Mouse (Mus musculus) retina, postnatal 1 day (tissue): ENCODE data around the gene Prr29.
"Not testable (repeated sequence)": the region's sequence is repeated elsewhere in the genome, so short reads cannot be mapped to it uniquely, and the experiment has no call there.

Experiments used
- DNase-seq: peaks from one replicate; pipeline ENCODE4 v3.0.0-alpha.2; 2012

The Prr29 gene

DNA sequence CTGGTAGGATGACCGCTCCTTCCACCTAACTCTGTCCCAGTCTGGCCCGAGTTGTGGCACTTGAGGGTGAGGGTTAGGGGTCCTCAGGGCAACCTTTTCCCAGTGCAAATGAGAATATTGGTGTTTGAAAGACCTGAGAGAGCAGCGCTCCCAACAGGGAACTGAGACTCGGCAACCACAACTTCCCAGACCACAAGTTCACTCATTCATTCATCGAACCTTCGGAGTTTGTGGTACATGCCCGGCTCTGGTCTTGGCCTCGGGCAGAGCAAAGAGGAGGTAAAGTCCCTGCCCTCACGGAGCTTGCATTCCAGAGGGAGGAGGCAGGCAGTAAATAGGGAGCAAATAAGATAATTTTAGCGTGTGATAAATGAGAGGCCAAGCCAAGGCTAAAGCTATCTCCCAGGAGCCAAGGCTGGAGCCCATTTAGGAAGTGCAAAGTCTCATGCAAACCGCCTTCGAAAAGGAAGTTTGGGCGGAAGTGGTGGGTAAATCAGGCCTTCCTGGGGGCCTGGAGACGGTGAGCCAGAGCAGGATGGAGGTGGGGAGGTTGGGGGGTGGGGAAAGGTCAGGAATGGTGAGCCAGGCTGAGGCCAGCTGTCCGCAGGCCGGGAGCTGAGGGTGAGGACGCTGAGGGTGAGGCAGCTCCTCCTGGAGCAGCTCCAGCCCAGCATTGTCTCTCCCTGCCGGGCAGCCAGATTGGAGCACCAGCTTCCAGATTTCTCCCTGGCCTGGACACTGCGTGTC lies 9.7 kb upstream of the Prr29 start:
- no peak for DNase-seq

GRCm38 (mm10) chr11:106359350-106359749 lies 5.9 kb upstream of the Prr29 start:
- DNase-seq = peak; percentile 57

GRCm38 (mm10) chr11:106364712-106365111 lies 560 bp upstream of the Prr29 start:
- DNase-seq = peak; percentile 65

DNA sequence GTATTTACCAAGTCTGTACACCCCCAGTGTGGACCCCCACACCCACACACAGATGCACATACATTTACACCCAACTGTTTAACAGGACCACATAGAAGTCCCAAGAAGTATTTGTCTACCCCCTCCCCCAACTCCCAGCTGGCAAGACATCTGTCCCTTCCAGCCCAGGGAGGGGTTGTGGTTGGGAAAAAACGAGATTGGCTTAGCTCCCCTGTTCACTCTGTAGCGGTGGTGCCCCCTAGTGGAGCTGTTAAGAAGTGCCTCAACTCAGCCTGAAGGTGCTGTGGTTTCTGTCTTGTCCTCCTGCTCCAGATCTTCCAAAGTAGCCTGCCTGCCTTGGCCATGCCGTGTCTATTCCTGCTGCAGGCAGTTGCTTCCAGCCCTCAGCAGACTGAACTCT lies 1.0 kb downstream of the Prr29 start:
- DNase-seq = peak; percentile 89

- DNase-seq = no peak
These were observed 8.7 kb downstream of the Prr29 start for GRCm38 (mm10) chr11:106373998-106374397.

- no peak for DNase-seq
These were observed 9.3 kb downstream of the Prr29 start for GRCm38 (mm10) chr11:106374559-106374958.

GRCm38 (mm10) chr11:106374979-106375378 lies 9.7 kb downstream of the Prr29 start:
- DNase-seq = no peak

DNA sequence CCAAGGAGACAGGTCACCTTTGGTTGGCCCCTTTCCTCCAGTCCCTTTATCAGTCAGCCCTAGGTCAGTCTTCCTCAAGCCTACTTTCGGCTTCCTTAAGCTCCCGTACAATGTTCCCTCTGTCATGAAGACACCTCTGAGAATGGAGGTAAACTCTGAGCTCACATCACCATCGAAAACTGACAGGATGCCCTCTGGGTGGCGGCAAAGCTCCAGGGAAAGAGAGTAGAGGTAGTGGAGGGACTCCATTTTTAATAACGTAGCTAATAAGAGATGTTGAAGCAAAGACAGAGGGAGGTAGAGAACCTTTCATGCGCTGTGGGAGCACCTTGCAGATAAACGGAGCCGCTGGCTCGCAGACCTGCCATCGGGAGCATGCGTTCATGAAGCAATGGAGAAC lies 15.7 kb downstream of the Prr29 start:
- no peak for DNase-seq

DNA sequence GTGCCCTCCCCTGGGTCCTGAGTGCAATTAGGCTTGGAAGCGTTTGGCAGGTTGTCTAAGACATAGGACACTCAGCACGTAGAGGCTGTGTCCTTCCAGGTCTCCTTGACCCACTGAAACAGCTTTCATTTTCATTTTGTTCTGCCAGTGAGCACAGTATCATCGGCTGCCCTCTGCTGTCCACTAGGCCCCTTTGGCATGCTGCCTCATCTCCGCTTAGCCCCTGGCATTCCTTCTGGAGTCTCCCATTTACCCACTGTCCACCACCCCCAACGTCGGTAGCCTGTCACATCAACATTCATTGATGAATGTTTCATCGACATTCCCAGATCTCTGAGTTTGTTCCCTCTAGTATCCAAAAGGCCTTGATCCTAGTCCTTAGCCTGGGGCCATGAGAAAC lies 16.6 kb downstream of the Prr29 start:
- no peak for DNase-seq

- no peak for DNase-seq
These were observed 17.2 kb downstream of the Prr29 start for GRCm38 (mm10) chr11:106382424-106382823.

GRCm38 (mm10) chr11:106383051-106383790 lies 17.9 kb downstream of the Prr29 start:
- no peak for DNase-seq

DNA sequence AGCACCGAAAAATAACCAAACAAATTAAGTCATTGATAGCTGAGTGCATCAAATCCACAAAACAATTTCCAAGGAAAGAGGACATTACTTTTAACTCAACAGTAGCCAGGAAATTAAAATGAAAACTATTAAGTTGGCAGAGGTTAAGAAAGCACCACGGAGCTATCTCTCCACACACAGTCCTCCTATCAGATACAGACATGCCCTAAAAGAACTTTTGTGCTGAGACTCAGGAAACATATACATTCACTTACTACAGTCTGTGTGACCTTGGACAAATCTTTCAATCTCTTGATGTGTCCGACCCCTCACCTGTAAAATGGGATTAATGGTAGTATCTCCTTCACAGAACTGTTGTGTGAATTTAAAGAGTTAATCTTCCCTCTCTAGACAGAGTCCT lies 21.1 kb downstream of the Prr29 start:
- no peak for DNase-seq

DNA sequence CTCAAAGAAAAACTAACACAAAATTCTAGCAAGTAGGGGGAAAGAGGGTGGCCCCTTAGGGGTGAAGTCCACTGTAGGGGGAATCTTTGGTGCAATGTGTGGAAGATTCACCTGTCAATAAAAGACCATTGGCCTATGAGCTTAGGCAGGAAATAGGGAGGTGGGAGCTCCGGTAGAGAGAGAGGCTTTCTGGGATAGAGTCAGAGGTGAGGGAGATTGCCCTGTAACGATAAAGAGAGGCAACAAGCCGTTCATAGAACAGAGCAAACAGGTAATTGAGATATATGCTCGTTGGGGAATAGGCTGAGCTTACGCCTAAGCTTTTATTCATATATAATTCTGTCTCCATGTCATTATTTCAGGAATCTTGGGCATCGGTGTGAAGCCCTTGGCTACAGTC lies 21.7 kb downstream of the Prr29 start:
- DNase-seq = no peak

- DNase-seq = no peak
These were observed 22.5 kb downstream of the Prr29 start, which contains the start of gene Icam2 for GRCm38 (mm10) chr11:106387791-106388216. Gene Icam2, minus strand, starts transcription at chr11:106388075.

DNA sequence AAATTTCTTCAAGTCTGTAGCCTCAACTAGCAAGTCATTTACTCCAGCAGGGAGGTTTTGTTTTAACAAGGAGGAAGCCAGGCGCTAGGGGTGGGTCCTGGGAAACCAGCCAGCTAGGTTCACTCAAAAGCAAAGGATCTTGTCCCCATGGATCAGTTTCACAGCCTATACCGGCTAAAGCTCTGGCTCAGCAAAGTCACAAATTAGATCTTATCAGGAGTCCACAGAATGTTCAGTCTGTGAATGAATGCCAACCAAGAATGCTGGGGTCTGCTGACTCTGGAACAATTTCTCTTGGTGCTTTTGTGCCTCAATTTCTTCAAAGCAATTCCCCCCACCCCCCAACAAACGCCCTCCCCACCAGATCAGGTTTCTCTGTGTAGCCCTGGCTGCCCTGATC lies 24.3 kb downstream of the Prr29 start:
- DNase-seq = no peak

GRCm38 (mm10) chr11:106390757-106391156 lies 25.5 kb downstream of the Prr29 start:
- DNase-seq = no peak

DNA sequence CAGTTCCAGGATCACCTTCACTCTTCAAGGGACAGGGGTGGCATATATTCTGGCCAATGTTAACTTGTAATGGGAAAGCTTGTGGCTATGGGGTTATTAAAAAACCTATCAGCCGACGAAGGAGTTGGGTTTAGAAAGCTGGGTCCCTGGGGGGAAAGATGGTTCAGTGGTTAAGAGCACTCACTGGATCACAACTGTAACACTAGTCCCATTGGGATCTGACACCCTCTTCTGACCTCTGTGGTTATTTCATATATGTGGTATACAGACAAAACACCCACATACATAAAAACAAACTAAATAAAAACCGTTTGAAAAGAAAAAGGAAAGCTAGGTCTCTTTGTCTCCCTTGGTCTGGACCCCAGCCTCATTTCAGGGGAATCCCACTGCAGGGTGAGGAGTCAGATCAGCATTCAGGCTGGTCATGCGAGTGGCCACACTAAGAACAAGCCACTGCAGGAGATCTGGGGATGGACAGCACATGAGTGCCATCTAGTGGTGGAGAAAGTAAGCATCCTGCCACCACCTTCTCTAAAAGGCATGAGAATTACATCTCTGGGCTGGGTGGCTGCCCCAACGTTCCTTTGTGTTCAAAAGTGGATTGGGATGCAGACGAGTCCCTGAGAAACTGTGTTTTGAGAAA lies 26.4 kb downstream of the Prr29 start:
- peak; percentile 85 for DNase-seq

- DNase-seq = no peak
These were observed 27.5 kb downstream of the Prr29 start for GRCm38 (mm10) chr11:106392597-106393330.

- DNase-seq = no peak
These were observed 28.0 kb downstream of the Prr29 start for GRCm38 (mm10) chr11:106393331-106393616.

GRCm38 (mm10) chr11:106394055-106394454 lies 28.8 kb downstream of the Prr29 start:
- DNase-seq = not testable (repeated sequence)

DNA sequence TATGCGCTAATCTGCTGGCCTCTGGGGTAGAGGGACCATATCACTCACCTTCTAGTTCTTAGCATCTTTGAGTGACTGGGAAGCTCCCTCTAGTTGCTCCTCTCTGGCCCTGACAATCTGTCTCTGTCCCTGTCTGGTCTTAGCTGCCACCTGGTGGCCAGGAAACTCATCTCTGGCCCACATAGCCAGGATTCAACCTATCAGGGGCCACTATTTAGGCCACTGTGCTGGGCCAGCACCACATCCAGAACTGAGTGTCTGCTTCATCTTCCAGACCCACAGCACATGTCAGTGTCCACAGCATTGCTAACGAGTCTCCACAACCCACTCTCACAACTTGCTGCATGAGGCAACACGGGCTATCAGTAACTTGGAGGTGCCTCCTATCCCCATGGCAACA lies 32.4 kb downstream of the Prr29 start:
- peak; percentile 51 for DNase-seq

GRCm38 (mm10) chr11:106398481-106398880 lies 33.2 kb downstream of the Prr29 start:
- DNase-seq = no peak

DNA sequence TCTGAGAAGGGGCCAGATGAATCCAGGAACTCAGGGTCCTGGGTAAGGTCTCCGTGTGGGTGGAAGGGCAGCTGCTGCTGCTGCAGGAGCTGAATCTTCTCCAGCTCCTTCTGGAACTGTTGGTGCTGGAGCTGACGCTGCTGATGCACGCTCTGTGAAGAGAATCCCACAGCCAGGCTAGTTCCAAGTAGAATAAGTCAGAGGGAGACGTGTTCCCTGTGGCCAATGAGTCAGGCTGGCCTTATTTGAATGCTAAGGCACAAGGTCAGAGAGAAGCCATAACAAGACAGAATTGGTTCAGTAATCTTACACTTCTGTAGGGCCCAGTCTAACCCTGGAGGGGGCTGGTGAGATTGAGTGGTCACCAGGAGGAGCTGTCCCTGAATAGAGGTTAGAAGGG lies 44.7 kb downstream of the Prr29 start:
- no peak for DNase-seq
